Mouse (Mus musculus) stomach, embryonic 15.5 days (tissue): ENCODE data around the gene Adig. TPM values are rescaled to one million over a fixed set of nuclear protein-coding genes. Genes with fewer than 3 reads are reported as not detected.
A peak's percentile ranks its signal among the peaks of the same experiment; 100 is the strongest.

ENCODE experiments used
- ATAC-seq: fragments of 200-750 bp; cut with Nextera tagmentation; 2 replicates; pipeline ENCODE4 v1.8.0; 2017; ENCODE audit warnings: low read depth, moderate number of reproducible peaks, moderate TSS enrichment; ENCODE audit not compliant: insufficient read depth, low FRiP score
- H3K27ac ChIP-seq: fragments of 300-500 bp; sonication (generic); 2 replicates; pipeline ENCODE4 v1.5.1; 2015; ENCODE audit warnings: mild to moderate bottlenecking, inconsistent platforms
- H3K27me3 ChIP-seq: fragments of 300-500 bp; sonication (generic); replicated peaks from 2 replicates; pipeline ENCODE4 v1.6.1; 2015; ENCODE audit warnings: inconsistent platforms
- H3K36me3 ChIP-seq: fragments of 300-500 bp; sonication (generic); 2 replicates; pipeline ENCODE4 v1.6.1; 2015; ENCODE audit warnings: inconsistent platforms
- H3K4me1 ChIP-seq: fragments of 300-500 bp; sonication (generic); 2 replicates; pipeline ENCODE4 v1.6.1; 2015; ENCODE audit warnings: inconsistent platforms
- H3K4me2 ChIP-seq: fragments of 300-500 bp; sonication (generic); 2 replicates; pipeline ENCODE4 v1.6.1; 2015; ENCODE audit warnings: mild to moderate bottlenecking, inconsistent platforms
- H3K4me3 ChIP-seq: fragments of 300-500 bp; sonication (generic); replicated peaks from 2 replicates; pipeline ENCODE4 v1.5.1; 2015; ENCODE audit warnings: inconsistent platforms
- H3K9ac ChIP-seq: fragments of 300-500 bp; sonication (generic); 2 replicates; pipeline ENCODE4 v1.6.1; 2015; ENCODE audit warnings: inconsistent platforms
- H3K9me3 ChIP-seq: fragments of 300-500 bp; sonication (generic); 2 replicates; pipeline ENCODE4 v1.6.1; 2016; ENCODE audit warnings: inconsistent platforms
- WGBS: fragments of 180-500 bp; shearing (Covaris S2); methylation state at CpG from one replicate; pipeline ENCODE4 v1.1.7; 2015; 5-methylcytosine and 5-hydroxymethylcytosine counted together
- polyA plus RNA-seq: library from polyadenylated mRNA; unstranded; fragments of >200 nt; fragmentation: Nextera tagmentation; extraction: Ambion mirVana; gene quantifications from 2 replicates; pipeline ENCODE4 v1.2.1, GENCODE M21; 2015

Adig gene
- polyA plus RNA-seq, 1 experiment from 2014 or later: 0.77 TPM

GRCm38 (mm10) chr2:158512528-158512927 is 10.1 kb downstream of the Adig start, which contains the start of gene Arhgap40:
TSS of gene Arhgap40 (plus strand) at chr2:158512796.
- Histone ChIP-seq H3K4me3 (no peak within 1 kb of the TSS), H3K36me3 (no peaks in the 10 kb centered on the region), H3K9ac (no peak within 1 kb of the TSS), H3K27ac (no peak within 1 kb of the TSS), H3K27me3 (no peaks in the 10 kb centered on the region), H3K9me3 (no peaks in the 10 kb centered on the region), H3K4me1 (no peaks in the 10 kb centered on the region), H3K4me2 (no peak within 1 kb of the TSS)
- peak; percentile 75 for ATAC-seq
- WGBS: 78% methylated on average over 10 of the region's 10 CpGs

- Histone ChIP-seq H3K4me1 (no peaks in the 10 kb centered on the region), H3K36me3 (no peaks in the 10 kb centered on the region), H3K4me3 (no peak overlapping the region), H3K4me2 (no peak overlapping the region), H3K27ac (no peak overlapping the region), H3K27me3 (no peaks in the 10 kb centered on the region), H3K9ac (no peak overlapping the region), H3K9me3 (no peaks in the 10 kb centered on the region)
- 74% methylated on average over 12 of the region's 12 CpGs for WGBS
- ATAC-seq: no peak
Measured at GRCm38 (mm10) chr2:158513821-158514336, 11.5 kb downstream of the Adig start.

- no peak overlapping the region for H3K4me3 ChIP-seq
- no peaks in the 10 kb centered on the region for H3K9me3 ChIP-seq
- no peaks in the 10 kb centered on the region for H3K27me3 ChIP-seq
- ATAC-seq: no peak
- no peak overlapping the region for H3K27ac ChIP-seq
- no peak overlapping the region for H3K4me2 ChIP-seq
- no peak overlapping the region for H3K9ac ChIP-seq
- WGBS: 59% methylated on average over 6 of the region's 6 CpGs
- H3K36me3 ChIP-seq: no peaks in the 10 kb centered on the region
- H3K4me1 ChIP-seq: no peaks in the 10 kb centered on the region
Measured at GRCm38 (mm10) chr2:158518583-158518982, 16.2 kb downstream of the Adig start.

GRCm38 (mm10) chr2:158519071-158519470 is 16.7 kb downstream of the Adig start:
- no peak for ATAC-seq
- no peaks in the 10 kb centered on the region for H3K9me3 ChIP-seq
- H3K27me3 ChIP-seq: no peaks in the 10 kb centered on the region
- H3K36me3 ChIP-seq: no peaks in the 10 kb centered on the region
- no peak overlapping the region for H3K4me3 ChIP-seq
- H3K27ac ChIP-seq: no peak overlapping the region
- no peak overlapping the region for H3K9ac ChIP-seq
- H3K4me2 ChIP-seq: no peak overlapping the region
- WGBS: 63% methylated on average over 11 of the region's 11 CpGs
- H3K4me1 ChIP-seq: no peaks in the 10 kb centered on the region

- H3K36me3 ChIP-seq: no peaks in the 10 kb centered on the region
- H3K4me1 ChIP-seq: no peaks in the 10 kb centered on the region
- ATAC-seq: no peak
- no peaks in the 10 kb centered on the region for H3K27me3 ChIP-seq
- H3K27ac ChIP-seq: no peak overlapping the region
- 82% methylated on average over 6 of the region's 6 CpGs for WGBS
- no peaks in the 10 kb centered on the region for H3K9me3 ChIP-seq
- H3K4me3 ChIP-seq: no peak overlapping the region
- no peak overlapping the region for H3K9ac ChIP-seq
- no peak overlapping the region for H3K4me2 ChIP-seq
Measured at GRCm38 (mm10) chr2:158519800-158520199, 17.4 kb downstream of the Adig start.

GRCm38 (mm10) chr2:158523060-158523459 is 20.6 kb downstream of the Adig start:
- H3K36me3 ChIP-seq: no peaks in the 10 kb centered on the region
- no peak overlapping the region for H3K9ac ChIP-seq
- H3K4me2 ChIP-seq: no peak overlapping the region
- no peak overlapping the region for H3K27ac ChIP-seq
- H3K27me3 ChIP-seq: no peaks in the 10 kb centered on the region
- H3K9me3 ChIP-seq: no peaks in the 10 kb centered on the region
- no peaks in the 10 kb centered on the region for H3K4me1 ChIP-seq
- 67% methylated on average over 8 of the region's 8 CpGs for WGBS
- no peak overlapping the region for H3K4me3 ChIP-seq
- ATAC-seq: no peak

- Histone ChIP-seq H3K27ac (no peak overlapping the region), H3K9ac (no peak overlapping the region), H3K9me3 (no peaks in the 10 kb centered on the region), H3K27me3 (no peaks in the 10 kb centered on the region), H3K4me2 (no peak overlapping the region), H3K4me3 (no peak overlapping the region), H3K36me3 (no peaks in the 10 kb centered on the region), H3K4me1 (no peaks in the 10 kb centered on the region)
- WGBS: 83% methylated on average over 16 of the region's 16 CpGs
- ATAC-seq: no peak
Measured at GRCm38 (mm10) chr2:158524129-158524860, 21.9 kb downstream of the Adig start.

- no peak overlapping the region for H3K4me3 ChIP-seq
- no peaks in the 10 kb centered on the region for H3K9me3 ChIP-seq
- WGBS: 6% methylated on average over 4 of the region's 4 CpGs
- no peak overlapping the region for H3K9ac ChIP-seq
- H3K36me3 ChIP-seq: no peaks in the 10 kb centered on the region
- ATAC-seq: no peak
- no peak overlapping the region for H3K4me2 ChIP-seq
- no peaks in the 10 kb centered on the region for H3K27me3 ChIP-seq
- H3K27ac ChIP-seq: no peak overlapping the region
- H3K4me1 ChIP-seq: no peaks in the 10 kb centered on the region
Measured at GRCm38 (mm10) chr2:158534090-158534489, 31.7 kb downstream of the Adig start.

- Histone ChIP-seq H3K9ac (no peak overlapping the region), H3K27ac (no peak overlapping the region), H3K4me2 (no peak overlapping the region), H3K36me3 (no peaks in the 10 kb centered on the region), H3K4me3 (no peak overlapping the region), H3K27me3 (no peaks in the 10 kb centered on the region), H3K9me3 (no peaks in the 10 kb centered on the region), H3K4me1 (no peaks in the 10 kb centered on the region)
- WGBS: 75% methylated on average over 8 of the region's 8 CpGs
- ATAC-seq: no peak
Measured at GRCm38 (mm10) chr2:158534559-158534958, 32.1 kb downstream of the Adig start.

GRCm38 (mm10) chr2:158539433-158540305 is 37.3 kb downstream of the Adig start:
- Histone ChIP-seq H3K4me2 (peak overlapping the region; percentile 25; the same call in 1 of the 2 replicates), H3K4me1 (no peaks in the 10 kb centered on the region), H3K27ac (no peak overlapping the region), H3K9ac (no peak overlapping the region), H3K9me3 (no peaks in the 10 kb centered on the region), H3K4me3 (no peak overlapping the region), H3K36me3 (no peaks in the 10 kb centered on the region), H3K27me3 (no peaks in the 10 kb centered on the region)
- WGBS: 47% methylated on average over 24 of the region's 24 CpGs
- ATAC-seq: no peak

- no peaks in the 10 kb centered on the region for H3K27me3 ChIP-seq
- H3K9ac ChIP-seq: no peak overlapping the region
- H3K4me3 ChIP-seq: no peak overlapping the region
- H3K27ac ChIP-seq: no peak overlapping the region
- H3K4me2 ChIP-seq: no peak overlapping the region
- no peaks in the 10 kb centered on the region for H3K36me3 ChIP-seq
- H3K9me3 ChIP-seq: no peaks in the 10 kb centered on the region
- 41% methylated on average over 4 of the region's 4 CpGs for WGBS
- no peak for ATAC-seq
- H3K4me1 ChIP-seq: no peaks in the 10 kb centered on the region
Measured at GRCm38 (mm10) chr2:158541286-158541685, 38.9 kb downstream of the Adig start.

GRCm38 (mm10) chr2:158545266-158545665 is 42.9 kb downstream of the Adig start:
- no peak for ATAC-seq
- WGBS: 65% methylated on average over 2 of the region's 2 CpGs
- no peaks in the 10 kb centered on the region for H3K4me1 ChIP-seq
- H3K36me3 ChIP-seq: no peaks in the 10 kb centered on the region
- H3K27ac ChIP-seq: no peak overlapping the region
- H3K4me3 ChIP-seq: no peak overlapping the region
- 0 out of 2 replicates have a peak, but pooled peaks cover 4% of the 10 kb centered on the region for H3K27me3 ChIP-seq
- no peak overlapping the region for H3K4me2 ChIP-seq
- no peaks in the 10 kb centered on the region for H3K9me3 ChIP-seq
- no peak overlapping the region for H3K9ac ChIP-seq
